Mouse (Mus musculus): ENCODE measurements around the gene Cebpb. TPM values are rescaled to one million over a fixed set of nuclear protein-coding genes. Genes with fewer than 3 reads are reported as not detected.
A peak's percentile ranks its signal among the peaks of the same experiment; 100 is the strongest.

Gene Cebpb
- polyA plus RNA-seq, 1 experiment, result 16.7 TPM

DNA sequence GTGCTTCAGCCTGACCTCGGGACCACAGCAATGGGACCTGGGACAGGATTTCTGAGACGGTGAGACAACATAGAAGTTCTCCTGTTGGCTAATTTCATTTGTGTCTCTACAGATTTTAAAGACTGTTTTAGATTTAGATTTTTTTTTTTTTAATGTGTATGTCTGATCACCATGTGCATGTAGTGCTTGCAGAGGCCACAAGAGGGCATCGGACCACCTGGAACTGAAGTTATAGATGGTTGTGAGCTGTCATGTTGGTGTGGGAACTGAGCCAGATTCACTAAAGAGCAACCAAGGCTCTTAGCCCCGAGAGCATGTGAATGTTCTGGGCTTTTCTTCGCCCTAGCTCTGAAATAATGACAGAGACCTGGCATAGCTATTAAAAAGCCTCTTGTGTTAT, 8.1 kb upstream of the Cebpb start:
- Histone ChIP-seq H3K4me1 (ENCODE audit: control insufficient read depth, insufficient read depth, low read length) (no peaks in the 10 kb centered on the region), H3K27ac (ENCODE audit: insufficient read depth, low read length) (no peak overlapping the region), H3K4me3 (ENCODE audit: insufficient read depth, low read length) (no peak overlapping the region)
- TF ChIP-seq POLR2A (IDR thresholded peaks at IDR 0.05; ENCODE audit: extremely low read depth, insufficient read depth, low read length), result no peak
- peak; percentile 47 for TF ChIP-seq CTCF (IDR thresholded peaks at IDR 0.05; ENCODE audit: extremely low read depth, insufficient read depth, low read length)

GRCm38 (mm10) chr2:167683721-167684120, 5.0 kb upstream of the Cebpb start:
- TF ChIP-seq POLR2A (IDR thresholded peaks at IDR 0.05; ENCODE audit: extremely low read depth, insufficient read depth, low read length), result no peak
- no peak for TF ChIP-seq CTCF (IDR thresholded peaks at IDR 0.05; ENCODE audit: extremely low read depth, insufficient read depth, low read length)
- Histone ChIP-seq H3K27ac (ENCODE audit: insufficient read depth, low read length) (no peak overlapping the region), H3K4me1 (ENCODE audit: control insufficient read depth, insufficient read depth, low read length) (no peaks in the 10 kb centered on the region), H3K4me3 (ENCODE audit: insufficient read depth, low read length) (no peak overlapping the region)

GRCm38 (mm10) chr2:167685137-167685536, 3.6 kb upstream of the Cebpb start:
- H3K4me1 ChIP-seq (ENCODE audit: control insufficient read depth, insufficient read depth, low read length), result no peaks in the 10 kb centered on the region
- no peak overlapping the region for H3K27ac ChIP-seq (ENCODE audit: insufficient read depth, low read length)
- TF ChIP-seq POLR2A (IDR thresholded peaks at IDR 0.05; ENCODE audit: extremely low read depth, insufficient read depth, low read length) (no peak), CTCF (IDR thresholded peaks at IDR 0.05; ENCODE audit: extremely low read depth, insufficient read depth, low read length) (peak; percentile 100)
- H3K4me3 ChIP-seq (ENCODE audit: insufficient read depth, low read length), result no peak overlapping the region

- H3K27ac ChIP-seq (ENCODE audit: insufficient read depth, low read length), result no peak overlapping the region
- H3K4me1 ChIP-seq (ENCODE audit: control insufficient read depth, insufficient read depth, low read length), result no peaks in the 10 kb centered on the region
- TF ChIP-seq POLR2A (IDR thresholded peaks at IDR 0.05; ENCODE audit: extremely low read depth, insufficient read depth, low read length) (no peak), CTCF (IDR thresholded peaks at IDR 0.05; ENCODE audit: extremely low read depth, insufficient read depth, low read length) (no peak)
- H3K4me3 ChIP-seq (ENCODE audit: insufficient read depth, low read length), result no peak overlapping the region
Observed at GRCm38 (mm10) chr2:167685865-167686264, 2.9 kb upstream of the Cebpb start.

- Histone ChIP-seq H3K27ac (ENCODE audit: insufficient read depth, low read length) (no peak overlapping the region), H3K4me3 (ENCODE audit: insufficient read depth, low read length) (no peak overlapping the region), H3K4me1 (ENCODE audit: control insufficient read depth, insufficient read depth, low read length) (0 out of 2 replicates have a peak, but pooled peaks cover 1% of the 10 kb centered on the region)
- TF ChIP-seq CTCF (IDR thresholded peaks at IDR 0.05; ENCODE audit: extremely low read depth, insufficient read depth, low read length) (no peak), POLR2A (IDR thresholded peaks at IDR 0.05; ENCODE audit: extremely low read depth, insufficient read depth, low read length) (no peak)
Observed at GRCm38 (mm10) chr2:167686382-167687249, 2.1 kb upstream of the Cebpb start.

GRCm38 (mm10) chr2:167687250-167687586, 1.5 kb upstream of the Cebpb start:
- Histone ChIP-seq H3K4me1 (ENCODE audit: control insufficient read depth, insufficient read depth, low read length) (peaks cover 6% of the 10 kb centered on the region), H3K4me3 (ENCODE audit: insufficient read depth, low read length) (no peak overlapping the region), H3K27ac (ENCODE audit: insufficient read depth, low read length) (no peak overlapping the region)
- no peak for TF ChIP-seq POLR2A (IDR thresholded peaks at IDR 0.05; ENCODE audit: extremely low read depth, insufficient read depth, low read length)
- TF ChIP-seq CTCF (IDR thresholded peaks at IDR 0.05; ENCODE audit: extremely low read depth, insufficient read depth, low read length), result no peak

GRCm38 (mm10) chr2:167687651-167688101, 1.0 kb upstream of the Cebpb start:
- Histone ChIP-seq H3K4me3 (ENCODE audit: insufficient read depth, low read length) (no peak overlapping the region), H3K27ac (ENCODE audit: insufficient read depth, low read length) (no peak overlapping the region), H3K4me1 (ENCODE audit: control insufficient read depth, insufficient read depth, low read length) (peaks cover 6% of the 10 kb centered on the region)
- TF ChIP-seq POLR2A (IDR thresholded peaks at IDR 0.05; ENCODE audit: extremely low read depth, insufficient read depth, low read length), result no peak
- no peak for TF ChIP-seq CTCF (IDR thresholded peaks at IDR 0.05; ENCODE audit: extremely low read depth, insufficient read depth, low read length)

DNA sequence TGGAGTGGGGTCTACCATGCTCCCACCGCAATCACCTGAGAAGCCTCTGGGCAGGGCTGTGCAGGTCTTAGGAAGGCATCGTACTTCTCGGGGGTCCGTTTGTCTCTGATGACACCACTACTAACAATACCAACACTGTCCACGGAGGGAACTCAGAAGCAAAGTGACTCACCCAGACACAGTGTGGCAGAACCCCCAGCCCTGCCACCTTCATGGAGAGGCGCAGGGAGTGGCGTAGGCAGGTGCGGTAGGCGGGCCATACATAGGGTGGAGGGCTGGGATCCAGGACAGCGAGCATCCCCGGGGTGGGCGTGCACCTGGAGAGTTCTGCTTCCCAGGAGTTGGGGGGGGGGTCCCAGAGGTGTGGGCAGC, 603 bp upstream of the Cebpb start:
- Histone ChIP-seq H3K4me1 (ENCODE audit: control insufficient read depth, insufficient read depth, low read length) (peaks cover 6% of the 10 kb centered on the region), H3K4me3 (ENCODE audit: insufficient read depth, low read length) (peak overlapping the region; percentile 92), H3K27ac (ENCODE audit: insufficient read depth, low read length) (no peak overlapping the region)
- TF ChIP-seq CTCF (IDR thresholded peaks at IDR 0.05; ENCODE audit: extremely low read depth, insufficient read depth, low read length) (no peak), POLR2A (IDR thresholded peaks at IDR 0.05; ENCODE audit: extremely low read depth, insufficient read depth, low read length) (no peak)

GRCm38 (mm10) chr2:167689501-167690218, 945 bp downstream of the Cebpb start, which contains the start of gene Tmem189:
Tmem189 (minus strand) TSS chr2:167689822.
- Histone ChIP-seq H3K4me3 (ENCODE audit: insufficient read depth, low read length) (peak within 1 kb of the TSS; percentile 92), H3K27ac (ENCODE audit: insufficient read depth, low read length) (peak within 1 kb of the TSS; percentile 95), H3K4me1 (ENCODE audit: control insufficient read depth, insufficient read depth, low read length) (peaks cover 6% of the 10 kb centered on the region)
- TF ChIP-seq POLR2A (IDR thresholded peaks at IDR 0.05; ENCODE audit: extremely low read depth, insufficient read depth, low read length), result 0 out of 2 replicates have a peak, but pooled peaks have one; percentile 35
- no peak for TF ChIP-seq CTCF (IDR thresholded peaks at IDR 0.05; ENCODE audit: extremely low read depth, insufficient read depth, low read length)
